Mouse (Mus musculus) liver, adult 2 months (tissue): ENCODE results near the gene Alg14. TPM values are rescaled to one million over a fixed set of nuclear protein-coding genes. Genes with fewer than 3 reads are reported as not detected.

Experiments
- DNase-seq: peaks from one replicate; pipeline ENCODE4 v3.0.0-alpha.2; 2011; ENCODE audit warnings: low read depth, low spot score; ENCODE audit errors: extremely low read depth
- H3K27ac ChIP-seq: fragments of 200-500 bp; replicated peaks from 2 replicates; pipeline ENCODE4 v1.5.1; 2012; ENCODE audit warnings: low read depth, mild to moderate bottlenecking, control low read depth, inconsistent platforms, low read length; ENCODE audit not compliant: insufficient read depth
- H3K27me3 ChIP-seq: fragments of 200-500 bp; 2 replicates; pipeline ENCODE4 v1.6.1; 2012; ENCODE audit warnings: mild to moderate bottlenecking, moderate library complexity, low read length, inconsistent platforms; ENCODE audit not compliant: control insufficient read depth, insufficient read depth
- H3K36me3 ChIP-seq: fragments of 200-500 bp; 2 replicates; pipeline ENCODE4 v1.6.1; 2012; ENCODE audit warnings: low read length, inconsistent platforms; ENCODE audit not compliant: control insufficient read depth, insufficient read depth
- H3K4me1 ChIP-seq: fragments of 200-500 bp; 2 replicates; pipeline ENCODE4 v1.6.1; 2011; ENCODE audit warnings: low read length; ENCODE audit not compliant: control insufficient read depth, insufficient read depth
- H3K4me3 ChIP-seq: fragments of 200-500 bp; 2 replicates; pipeline ENCODE4 v1.5.1; 2011; ENCODE audit warnings: low read depth, mild to moderate bottlenecking, control low read depth, low read length, moderate library complexity; ENCODE audit not compliant: insufficient read depth
- H3K79me2 ChIP-seq: fragments of 200-500 bp; 2 replicates; pipeline ENCODE4 v1.6.1; 2012; ENCODE audit warnings: inconsistent platforms, mild to moderate bottlenecking, low read length, moderate library complexity; ENCODE audit not compliant: control insufficient read depth, insufficient read depth
- H3K9ac ChIP-seq: fragments of 200-500 bp; 2 replicates; pipeline ENCODE4 v1.6.1; 2012; ENCODE audit warnings: low read depth, mild to moderate bottlenecking, control low read depth, inconsistent platforms, low read length
- CTCF ChIP-seq: fragments of 200-500 bp; IDR thresholded peaks from 2 replicates; pipeline ENCODE4 v1.5.1; 2011; ENCODE audit warnings: low read depth, low read length, control low read depth
- POLR2A ChIP-seq: fragments of 200-500 bp; IDR thresholded peaks from 2 replicates; pipeline ENCODE4 v1.6.1; 2011; ENCODE audit warnings: low read length, control low read depth; ENCODE audit not compliant: insufficient read depth; ENCODE audit errors: extremely low read depth
- whole genome bisulfite sequencing: fragments of 180-500 bp; shearing (Covaris S2); methylation state at CpG from one replicate; pipeline ENCODE4 v1.1.7; 2018; 5-methylcytosine and 5-hydroxymethylcytosine counted together
- polyA plus RNA-seq: library from polyadenylated mRNA; depleted of rRNA; stranded (reverse); fragments of >200 nt; gene quantifications from 2 replicates; pipeline ENCODE4 v1.2.3, GENCODE M21; 2012
- total RNA-seq: library from RNA; depleted of rRNA; stranded (reverse); fragments of >200 nt; gene quantifications from 2 replicates; pipeline ENCODE4 v1.2.3, GENCODE M21; 2014

Gene Alg14
- total and polyA plus RNA-seq, 2 experiments, result 12.6 to 24.3 TPM

DNA sequence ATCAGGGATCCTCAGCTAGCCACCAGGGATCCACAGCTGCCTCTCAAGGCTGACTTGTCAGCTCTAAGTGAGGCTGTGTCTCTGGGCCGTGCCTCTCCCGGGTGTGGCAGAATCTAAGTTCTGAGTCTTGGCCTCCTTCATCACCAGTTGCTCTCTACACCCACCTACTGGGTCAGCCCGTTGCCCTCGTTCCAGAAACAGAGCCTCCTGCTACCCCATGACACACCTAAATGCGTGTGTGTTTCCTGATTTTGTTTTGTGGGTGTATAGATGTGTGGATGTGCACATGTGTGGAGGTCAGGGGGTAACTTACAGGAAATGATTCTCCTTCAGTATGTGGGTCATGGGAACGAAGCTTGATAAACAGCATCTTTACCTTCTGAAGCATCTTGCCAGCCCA, 20.9 kb downstream of the Alg14 start:
- H3K27ac ChIP-seq, result no peak overlapping the region
- no peaks in the 10 kb centered on the region for H3K27me3 ChIP-seq
- H3K9ac ChIP-seq, result no peak overlapping the region
- no peak overlapping the region for H3K4me3 ChIP-seq
- WGBS, result 85% methylated on average over 6 of the region's 6 CpGs
- H3K36me3 ChIP-seq, result peaks cover 5% of the 10 kb centered on the region; the same call in 1 of the 2 replicates
- TF ChIP-seq CTCF (no peak), POLR2A (no peak)
- H3K4me1 ChIP-seq, result no peaks in the 10 kb centered on the region
- DNase-seq, result no peak
- no peaks in the 10 kb centered on the region; the same call in 1 of the 2 replicates for H3K79me2 ChIP-seq

GRCm38 (mm10) chr3:121312979-121313378, 21.4 kb downstream of the Alg14 start:
- H3K27me3 ChIP-seq, result no peaks in the 10 kb centered on the region

DNA sequence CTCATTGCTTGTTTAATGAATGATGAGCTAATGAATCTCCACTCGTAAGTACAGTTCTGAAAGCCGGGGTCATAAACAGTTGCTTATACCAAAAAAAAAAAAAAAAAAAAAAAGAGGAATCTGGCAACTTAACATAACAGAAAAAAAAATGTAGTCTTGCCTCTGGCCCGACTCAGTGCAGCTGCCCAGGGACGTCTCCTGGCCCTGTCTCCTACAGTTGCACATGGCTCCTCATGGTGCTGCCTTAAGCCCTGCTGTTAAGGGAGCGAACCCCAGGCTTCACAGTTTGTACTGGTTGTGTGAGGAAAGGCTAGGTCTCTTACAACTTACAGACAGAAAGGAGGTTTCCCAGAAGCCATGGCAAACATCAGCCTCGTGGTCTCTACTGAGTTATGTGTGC, 22.6 kb downstream of the Alg14 start:
- 84% methylated on average over 6 of the region's 6 CpGs for WGBS
- H3K27ac ChIP-seq, result no peak overlapping the region
- DNase-seq, result no peak

More at GRCm38 (mm10) chr3:121312979-121313378, 21.4 kb downstream of the Alg14 start:
- 88% methylated on average over 9 of the region's 9 CpGs for WGBS
- Histone ChIP-seq H3K27ac (no peak overlapping the region), H3K4me1 (no peaks in the 10 kb centered on the region), H3K36me3 (peaks cover 5% of the 10 kb centered on the region; the same call in 1 of the 2 replicates), H3K9ac (no peak overlapping the region), H3K4me3 (no peak overlapping the region), H3K79me2 (no peaks in the 10 kb centered on the region; the same call in 1 of the 2 replicates)
- no peak for TF ChIP-seq POLR2A
- TF ChIP-seq CTCF, result no peak
- DNase-seq, result no peak

GRCm38 (mm10) chr3:121315498-121315897, 23.9 kb downstream of the Alg14 start:
- no peak for DNase-seq
- no peak overlapping the region for H3K4me3 ChIP-seq

More for the DNA sequence above, 22.6 kb downstream of the Alg14 start:
- Histone ChIP-seq H3K4me1 (no peaks in the 10 kb centered on the region), H3K27me3 (no peaks in the 10 kb centered on the region), H3K36me3 (peaks cover 5% of the 10 kb centered on the region; the same call in 1 of the 2 replicates), H3K9ac (no peak overlapping the region), H3K79me2 (0 out of 2 replicates have a peak, but pooled peaks cover 3% of the 10 kb centered on the region), H3K4me3 (no peak overlapping the region)
- TF ChIP-seq CTCF, result no peak
- TF ChIP-seq POLR2A, result no peak

GRCm38 (mm10) chr3:121319906-121320305, 28.3 kb downstream of the Alg14 start:
- no peak for TF ChIP-seq POLR2A
- TF ChIP-seq CTCF, result no peak
- H3K27ac ChIP-seq, result no peak overlapping the region
- no peak overlapping the region for H3K9ac ChIP-seq
- H3K36me3 ChIP-seq, result peaks cover 12% of the 10 kb centered on the region
- H3K4me3 ChIP-seq, result no peak overlapping the region
- peaks cover 3% of the 10 kb centered on the region; the same call in 1 of the 2 replicates for H3K79me2 ChIP-seq
- DNase-seq, result no peak
- H3K4me1 ChIP-seq, result no peaks in the 10 kb centered on the region
- H3K27me3 ChIP-seq, result no peaks in the 10 kb centered on the region
- WGBS, result 95% methylated on average over 6 of the region's 6 CpGs

More at GRCm38 (mm10) chr3:121315498-121315897, 23.9 kb downstream of the Alg14 start:
- 98% methylated on average over 7 of the region's 7 CpGs for WGBS
- Histone ChIP-seq H3K36me3 (peaks cover 8% of the 10 kb centered on the region; the same call in 1 of the 2 replicates), H3K79me2 (0 out of 2 replicates have a peak, but pooled peaks cover 3% of the 10 kb centered on the region), H3K27ac (no peak overlapping the region), H3K27me3 (no peaks in the 10 kb centered on the region), H3K9ac (no peak overlapping the region), H3K4me1 (no peaks in the 10 kb centered on the region)
- TF ChIP-seq POLR2A, result no peak
- no peak for TF ChIP-seq CTCF

- Histone ChIP-seq H3K27ac (no peak overlapping the region), H3K9ac (no peak overlapping the region), H3K36me3 (peaks cover 10% of the 10 kb centered on the region), H3K4me1 (no peaks in the 10 kb centered on the region), H3K4me3 (no peak overlapping the region), H3K79me2 (peaks cover 3% of the 10 kb centered on the region; the same call in 1 of the 2 replicates), H3K27me3 (no peaks in the 10 kb centered on the region)
- no peak for DNase-seq
- WGBS, result 86% methylated on average over 1 of the region's 1 CpGs
- TF ChIP-seq POLR2A (no peak), CTCF (no peak)
Observed at GRCm38 (mm10) chr3:121320896-121321295, 29.3 kb downstream of the Alg14 start.
